Mouse (Mus musculus): ENCODE measurements around the gene Mettl18.
A peak's percentile ranks its signal among the peaks of the same experiment; 100 is the strongest.
"Not testable (repeated sequence)": the region's sequence is repeated elsewhere in the genome, so short reads cannot be mapped to it uniquely, and the experiment has no call there.

Gene Mettl18

GRCm38 (mm10) chr1:163994721-163995608 lies at the start of gene Mettl18, which contains the start of gene BC055324:
Gene Mettl18, plus strand, starts transcription at chr1:163994889.
Gene BC055324, minus strand, starts transcription at chr1:163994796.
- peak; percentile 94 for DNase-seq (ENCODE audit: low read depth, low spot score)

- no peak for DNase-seq (ENCODE audit: low read depth, low spot score)
These were observed 41.3 kb upstream of the Mettl18 start for GRCm38 (mm10) chr1:163953396-163953795.

GRCm38 (mm10) chr1:163958036-163958435 lies 36.7 kb upstream of the Mettl18 start:
- DNase-seq (ENCODE audit: low read depth, low spot score): no peak

- no peak for DNase-seq (ENCODE audit: low read depth, low spot score)
These were observed 30.5 kb upstream of the Mettl18 start for GRCm38 (mm10) chr1:163964008-163964689.

- no peak for DNase-seq (ENCODE audit: low read depth, low spot score)
These were observed 20.2 kb upstream of the Mettl18 start for GRCm38 (mm10) chr1:163974471-163974870.

GRCm38 (mm10) chr1:163975088-163975487 lies 19.6 kb upstream of the Mettl18 start:
- DNase-seq (ENCODE audit: low read depth, low spot score): no peak

GRCm38 (mm10) chr1:163976515-163976914 lies 18.2 kb upstream of the Mettl18 start:
- no peak for DNase-seq (ENCODE audit: low read depth, low spot score)

- DNase-seq (ENCODE audit: low read depth, low spot score): no peak
These were observed 2.3 kb upstream of the Mettl18 start for GRCm38 (mm10) chr1:163992371-163992770.

GRCm38 (mm10) chr1:163994173-163994720 lies 442 bp upstream of the Mettl18 start:
- DNase-seq (ENCODE audit: low read depth, low spot score): no peak

- no peak for DNase-seq (ENCODE audit: low read depth, low spot score)
These were observed 872 bp downstream of the Mettl18 start for GRCm38 (mm10) chr1:163995609-163995913.

- no peak for DNase-seq (ENCODE audit: low read depth, low spot score)
These were observed 7.3 kb downstream of the Mettl18 start for GRCm38 (mm10) chr1:164001831-164002452.

GRCm38 (mm10) chr1:164004311-164004710 lies 9.6 kb downstream of the Mettl18 start:
- no peak for DNase-seq (ENCODE audit: low read depth, low spot score)

GRCm38 (mm10) chr1:164009235-164009634 lies 14.5 kb downstream of the Mettl18 start:
- peak; percentile 65 for DNase-seq (ENCODE audit: low read depth, low spot score)

- DNase-seq (ENCODE audit: low read depth, low spot score): no peak
These were observed 19.9 kb downstream of the Mettl18 start for GRCm38 (mm10) chr1:164014616-164015015.

- no peak for DNase-seq (ENCODE audit: low read depth, low spot score)
These were observed 23.7 kb downstream of the Mettl18 start for GRCm38 (mm10) chr1:164018221-164018896.

GRCm38 (mm10) chr1:164019789-164020188 lies 25.1 kb downstream of the Mettl18 start:
- DNase-seq (ENCODE audit: low read depth, low spot score): no peak

GRCm38 (mm10) chr1:164020746-164021145 lies 26.1 kb downstream of the Mettl18 start:
- not testable (repeated sequence) for DNase-seq (ENCODE audit: low read depth, low spot score)

- not testable (repeated sequence) for DNase-seq (ENCODE audit: low read depth, low spot score)
These were observed 27.4 kb downstream of the Mettl18 start for GRCm38 (mm10) chr1:164022106-164022505.

- no peak for DNase-seq (ENCODE audit: low read depth, low spot score)
These were observed 31.0 kb downstream of the Mettl18 start for GRCm38 (mm10) chr1:164025685-164026084.

GRCm38 (mm10) chr1:164027416-164027815 lies 32.7 kb downstream of the Mettl18 start:
- DNase-seq (ENCODE audit: low read depth, low spot score): peak; percentile 12

- no peak for DNase-seq (ENCODE audit: low read depth, low spot score)
These were observed 45.9 kb downstream of the Mettl18 start for GRCm38 (mm10) chr1:164040385-164041135.
